Mouse (Mus musculus) heart, embryonic 16.5 days (tissue): ENCODE results near the gene Nutm2. TPM values are rescaled to one million over a fixed set of nuclear protein-coding genes. Genes with fewer than 3 reads are reported as not detected.
"Not testable (repeated sequence)": the region's sequence is repeated elsewhere in the genome, so short reads cannot be mapped to it uniquely, and the experiment has no call there.

Experiments used
- ATAC-seq: fragments of 200-750 bp; cut with Nextera tagmentation; replicated peaks from 2 replicates; pipeline ENCODE4 v1.8.0; 2017; ENCODE audit warnings: moderate number of reproducible peaks; ENCODE audit not compliant: insufficient read depth, low FRiP score; ENCODE audit errors: extremely low read depth
- H3K27ac ChIP-seq: fragments of 300-500 bp; sonication (generic); 2 replicates; pipeline ENCODE4 v1.5.1; 2014; ENCODE audit warnings: mild to moderate bottlenecking, low read length, control low read depth, moderate library complexity
- H3K27me3 ChIP-seq: fragments of 300-500 bp; sonication (generic); 2 replicates; pipeline ENCODE4 v1.6.1; 2014; ENCODE audit warnings: low read length, mixed read lengths; ENCODE audit not compliant: control insufficient read depth, insufficient read depth
- H3K36me3 ChIP-seq: fragments of 300-500 bp; sonication (generic); 2 replicates; pipeline ENCODE4 v1.6.1; 2014; ENCODE audit not compliant: control insufficient read depth, insufficient read depth
- H3K4me1 ChIP-seq: fragments of 300-500 bp; sonication (generic); 2 replicates; pipeline ENCODE4 v1.6.1; 2014; ENCODE audit warnings: low read length, mixed read lengths; ENCODE audit not compliant: control insufficient read depth, insufficient read depth
- H3K4me2 ChIP-seq: fragments of 300-500 bp; sonication (generic); 2 replicates; pipeline ENCODE4 v1.6.1; 2014; ENCODE audit warnings: low read depth, mild to moderate bottlenecking, control low read depth, low read length
- H3K4me3 ChIP-seq: fragments of 300-500 bp; sonication (generic); 2 replicates; pipeline ENCODE4 v1.5.1; 2014; ENCODE audit warnings: mild to moderate bottlenecking, control low read depth, low read length
- H3K9ac ChIP-seq: fragments of 300-500 bp; sonication (generic); 2 replicates; pipeline ENCODE4 v1.6.1; 2014; ENCODE audit warnings: low read length, control low read depth
- H3K9me3 ChIP-seq: fragments of 300-500 bp; sonication (generic); replicated peaks from 2 replicates; pipeline ENCODE4 v1.6.1; 2016; ENCODE audit warnings: low read length; ENCODE audit not compliant: control insufficient read depth
- WGBS: fragments of 180-500 bp; shearing (Covaris S2); extraction: QIAGEN DNeasy Blood & Tissue Kit; methylation state at CpG from one replicate; pipeline ENCODE4 v1.1.7; 2014; 5-methylcytosine and 5-hydroxymethylcytosine counted together
- polyA plus RNA-seq: library from polyadenylated mRNA; unstranded; fragments of >200 nt; fragmentation: Nextera tagmentation; extraction: Ambion mirVana; gene quantifications from 2 replicates; pipeline ENCODE4 v1.2.1, GENCODE M21; 2015

The Nutm2 gene
- polyA plus RNA-seq, 1 experiment from 2014 or later: not detected

DNA sequence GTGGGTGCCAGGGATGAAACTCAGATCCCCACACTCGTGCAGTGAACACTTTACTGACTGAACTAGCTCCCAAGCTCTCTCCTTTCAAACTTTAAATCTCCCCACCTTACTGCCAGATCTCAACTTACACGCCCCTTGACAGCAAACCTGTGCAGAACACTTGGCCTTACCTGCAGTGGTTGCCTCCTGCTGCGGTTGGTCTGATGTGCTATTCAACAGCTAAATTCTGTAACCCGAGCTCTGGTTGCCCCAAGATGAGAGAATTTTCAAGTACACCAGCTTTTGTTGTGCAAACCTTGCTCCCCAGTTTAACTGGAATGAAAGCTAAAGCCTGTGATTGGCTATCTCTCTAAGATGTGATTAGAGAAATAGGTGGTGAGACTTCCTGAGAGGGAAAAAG is 13.7 kb upstream of the Nutm2 start:
- Histone ChIP-seq H3K36me3 (no peaks in the 10 kb centered on the region), H3K4me3 (no peak overlapping the region), H3K27ac (no peak overlapping the region), H3K9ac (no peak overlapping the region), H3K9me3 (no peaks in the 10 kb centered on the region), H3K4me1 (no peaks in the 10 kb centered on the region), H3K4me2 (no peak overlapping the region), H3K27me3 (no peaks in the 10 kb centered on the region)
- WGBS: 24% methylated on average over 4 of the region's 4 CpGs
- no peak for ATAC-seq

DNA sequence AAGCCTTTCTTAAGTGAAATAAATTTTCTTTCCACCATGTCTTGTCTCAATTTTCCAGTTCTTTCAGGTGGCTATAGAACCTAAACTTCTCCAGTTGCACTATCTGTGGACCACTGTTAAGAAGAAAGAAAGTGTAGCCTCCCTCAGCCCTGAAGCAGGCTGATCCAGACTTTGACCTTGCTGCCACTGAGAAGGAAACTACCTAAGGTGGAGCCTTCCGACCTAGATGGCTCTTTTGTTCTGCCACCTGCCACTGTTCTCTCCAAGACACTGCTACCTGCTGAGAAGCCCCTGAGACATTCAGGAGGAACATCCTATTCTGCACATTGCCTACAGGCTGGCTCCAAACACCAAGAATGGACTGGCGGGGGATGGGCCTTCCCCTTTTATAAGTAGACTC is 6.7 kb upstream of the Nutm2 start:
- 58% methylated on average over 2 of the region's 2 CpGs for WGBS
- not testable (repeated sequence) for H3K9ac ChIP-seq, H3K4me3 ChIP-seq, H3K4me2 ChIP-seq, ATAC-seq, H3K9me3 ChIP-seq, H3K27me3 ChIP-seq, H3K27ac ChIP-seq, H3K36me3 ChIP-seq, H3K4me1 ChIP-seq

DNA sequence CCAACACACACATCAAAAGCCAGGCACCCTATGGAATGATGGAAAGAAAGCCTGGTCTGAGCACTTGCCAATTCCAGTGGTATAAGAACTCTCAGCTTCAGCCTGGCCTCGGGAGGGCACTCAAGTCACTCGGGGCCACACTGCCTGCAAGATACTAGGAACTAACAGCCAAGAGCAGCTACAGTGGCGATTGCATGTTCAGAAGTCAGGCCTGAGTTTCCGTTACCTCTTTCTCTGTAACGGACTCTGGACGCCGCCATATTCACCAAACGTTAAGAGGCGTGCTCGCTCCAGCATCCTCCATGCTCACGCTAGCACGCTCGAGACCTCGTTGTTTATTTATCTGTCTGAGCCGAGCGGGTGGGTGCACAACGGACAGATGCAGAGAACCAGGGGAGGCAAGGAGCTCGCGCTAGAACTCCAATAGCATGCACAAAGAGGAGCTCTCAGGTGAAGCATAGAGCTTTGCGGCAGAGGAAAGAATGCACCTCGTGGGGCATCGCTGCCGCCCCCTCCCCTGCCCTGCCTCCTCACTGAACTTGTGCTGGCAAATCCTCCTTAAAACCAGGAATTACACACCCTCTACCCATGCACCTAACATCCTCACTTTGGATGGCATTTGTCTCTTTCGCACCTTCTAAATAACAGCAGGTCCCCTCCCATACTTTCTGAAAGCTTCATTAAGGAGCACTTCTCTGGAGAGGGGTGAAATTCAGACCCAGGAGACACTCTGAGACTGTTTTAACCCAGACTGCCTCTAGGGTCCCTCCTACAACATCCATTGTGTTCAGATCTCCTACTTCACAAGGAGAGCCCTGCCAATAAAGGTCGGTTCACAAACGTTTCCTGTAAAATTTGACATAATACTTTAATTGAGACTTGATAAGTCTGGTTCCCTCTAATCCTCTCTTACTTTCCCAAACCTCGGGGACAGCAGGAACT is 2.2 kb upstream of the Nutm2 start:
- H3K4me3 ChIP-seq: peak overlapping the region; percentile 4
- H3K9ac ChIP-seq: no peak overlapping the region
- ATAC-seq: no peak
- peak overlapping the region; percentile 50 for H3K4me2 ChIP-seq
- no peak overlapping the region for H3K27ac ChIP-seq
- H3K9me3 ChIP-seq: no peaks in the 10 kb centered on the region
- H3K27me3 ChIP-seq: no peaks in the 10 kb centered on the region
- H3K4me1 ChIP-seq: no peaks in the 10 kb centered on the region
- 24% methylated on average over 27 of the region's 27 CpGs for WGBS
- H3K36me3 ChIP-seq: no peaks in the 10 kb centered on the region

DNA sequence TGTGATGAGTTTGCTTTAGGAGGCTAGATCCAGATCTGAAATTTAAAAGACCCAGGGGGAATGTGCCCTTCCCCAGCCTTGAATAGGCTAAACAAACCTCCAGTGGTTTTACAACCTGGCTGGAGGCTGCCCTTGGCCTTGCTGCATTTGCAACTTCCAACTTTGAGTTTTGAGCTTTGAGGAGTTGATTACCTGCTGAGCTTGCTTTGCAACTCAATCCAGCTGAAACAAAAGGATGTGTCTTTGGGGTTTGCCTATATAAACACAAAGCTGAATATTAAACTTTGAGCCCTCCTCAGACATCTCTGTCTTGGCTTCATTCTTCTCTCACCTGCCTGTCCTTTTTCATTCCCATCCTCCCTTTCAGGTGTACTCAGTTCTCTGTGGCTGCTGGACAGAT is 21.4 kb downstream of the Nutm2 start:
- not testable (repeated sequence) for H3K4me1 ChIP-seq, H3K36me3 ChIP-seq, H3K9me3 ChIP-seq, H3K4me3 ChIP-seq, H3K9ac ChIP-seq, H3K4me2 ChIP-seq, H3K27me3 ChIP-seq, ATAC-seq, H3K27ac ChIP-seq

DNA sequence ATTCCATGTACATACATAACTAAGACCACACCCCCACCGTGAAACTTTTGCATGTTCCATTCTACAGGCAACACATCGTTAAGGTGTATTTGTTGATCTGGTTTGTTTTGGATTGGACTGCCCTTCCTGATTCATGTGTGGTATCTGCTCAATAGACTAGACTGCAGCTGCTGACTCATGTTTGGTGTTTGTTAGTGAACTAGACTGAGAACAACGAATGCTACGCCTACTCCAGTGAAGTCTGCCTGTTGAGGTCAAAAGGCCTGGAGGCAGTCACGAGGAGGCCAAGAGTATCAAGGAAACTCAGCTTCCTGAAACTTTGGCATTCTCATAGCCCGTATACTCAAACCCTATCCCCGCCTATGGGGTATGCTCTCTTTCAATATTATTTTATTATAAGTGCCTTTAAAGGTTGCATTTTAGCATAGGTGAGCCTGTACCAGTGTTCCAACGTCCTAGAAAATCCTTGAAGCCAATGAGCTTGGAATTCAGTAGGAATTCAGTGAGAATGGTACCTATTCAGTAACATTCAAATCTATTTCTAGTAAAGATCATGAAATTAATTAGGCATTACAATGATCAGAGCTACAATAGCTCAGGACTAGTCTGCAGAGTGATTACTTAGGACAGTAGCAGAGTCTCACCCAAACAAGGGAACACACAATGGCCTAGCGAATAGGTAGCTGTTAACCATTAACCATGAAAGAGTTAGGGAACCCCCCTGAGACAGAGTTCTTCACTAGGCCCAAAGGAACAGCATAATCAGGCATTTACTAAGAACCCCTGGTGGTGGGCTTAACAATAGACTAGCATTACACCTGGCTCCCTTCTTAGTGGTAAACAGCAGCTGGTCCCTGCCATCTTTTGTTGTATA is 43.6 kb downstream of the Nutm2 start:
- not testable (repeated sequence) for H3K4me2 ChIP-seq, ATAC-seq, H3K4me3 ChIP-seq, H3K9me3 ChIP-seq, H3K9ac ChIP-seq, H3K27ac ChIP-seq, H3K36me3 ChIP-seq, H3K27me3 ChIP-seq, H3K4me1 ChIP-seq
- WGBS: 73% methylated on average over 9 of the region's 9 CpGs

Other genes starting within 250 kb of the Nutm2 start
- not detected in 2 replicates for gene Gm906, start 217.0 kb upstream of the Nutm2 start, polyA plus RNA-seq
- 17.7 and 22.6 TPM in 2 replicates for gene Fbxw17, start 49.4 kb upstream of the Nutm2 start, polyA plus RNA-seq
- not detected in 2 replicates for gene Gm47429, start 23.4 kb upstream of the Nutm2 start, polyA plus RNA-seq
- gene Gm904, start 175.9 kb downstream of the Nutm2 start, polyA plus RNA-seq: not detected in 2 replicates
- not detected in 2 replicates for gene Gm8765, start 231.0 kb downstream of the Nutm2 start, polyA plus RNA-seq